Mouse (Mus musculus) left cerebral cortex, postnatal 10 days (tissue): ENCODE measurements around the gene Trpv1. TPM values are rescaled to one million over a fixed set of nuclear protein-coding genes. Genes with fewer than 3 reads are reported as not detected.
A peak's percentile ranks its signal among the peaks of the same experiment; 100 is the strongest.

ENCODE experiments used
- DNase-seq, 2 experiments: peaks; one replicate each; pipeline ENCODE4 v3.0.0; 2021 to 2022; ENCODE audit warnings: low spot score in 2 of 2, mixed read lengths in 1 of 2; ENCODE audit errors: extremely low spot score in 1 of 2
- intact Hi-C: fragments of 180-260 bp; cut with DNase I; formaldehyde crosslinking; loops from one replicate; pipeline ENCODE4 v1.15.1; 2025
- total RNA-seq, 2 experiments: library from RNA; stranded (reverse); gene quantifications; 2 replicates each; pipeline ENCODE4 v1.2.3; 2021

Gene Trpv1
- under 1 TPM; 0.32 to 0.43 TPM for total RNA-seq

GRCm38 (mm10) chr11:73233992-73234391, at the start of gene Trpv1:
Trpv1 (plus strand) TSS chr11:73234292.
- intact Hi-C loops = no loop called here

GRCm38 (mm10) chr11:73185872-73186615, 48.0 kb upstream of the Trpv1 start:
- DNase-seq = peak in 1 of 2 experiments; percentile 10
- intact Hi-C loops = no loop called here

More at GRCm38 (mm10) chr11:73233992-73234391, at the start of gene Trpv1:
- DNase-seq = no peak

GRCm38 (mm10) chr11:73187231-73187630, 46.9 kb upstream of the Trpv1 start:
- intact Hi-C loops = no loop called here
- no peak for DNase-seq

GRCm38 (mm10) chr11:73193047-73193446, 41.0 kb upstream of the Trpv1 start:
- DNase-seq = peak in 1 of 2 experiments; percentile 40
- intact Hi-C loops = no loop called here

GRCm38 (mm10) chr11:73194444-73194843, 39.6 kb upstream of the Trpv1 start:
- intact Hi-C loops = no loop called here
- no peak for DNase-seq

- intact Hi-C loops = no loop called here
- DNase-seq = no peak
Measured at GRCm38 (mm10) chr11:73198190-73198589, 35.9 kb upstream of the Trpv1 start.

GRCm38 (mm10) chr11:73198603-73199229, 35.4 kb upstream of the Trpv1 start, which contains the start of gene Ctns:
Ctns (minus strand) TSS chr11:73199042.
- intact Hi-C loops = no loop called here
- peak; percentile 87 to 88 for DNase-seq

GRCm38 (mm10) chr11:73199230-73199712, 34.8 kb upstream of the Trpv1 start, which contains the start of gene Shpk:
Shpk (plus strand) TSS chr11:73199460.
- intact Hi-C loops = no loop called here
- peak; percentile 96 for DNase-seq

- intact Hi-C loops = no loop called here
- DNase-seq = no peak
Measured at GRCm38 (mm10) chr11:73199879-73200278, 34.2 kb upstream of the Trpv1 start.

- intact Hi-C loops = no loop called here
- DNase-seq = no peak
Measured at GRCm38 (mm10) chr11:73201021-73201420, 33.1 kb upstream of the Trpv1 start.

GRCm38 (mm10) chr11:73201597-73201996, 32.5 kb upstream of the Trpv1 start:
- intact Hi-C loops = no loop called here

GRCm38 (mm10) chr11:73203895-73204294, 30.2 kb upstream of the Trpv1 start:
- DNase-seq = no peak
- intact Hi-C loops = no loop called here

More at GRCm38 (mm10) chr11:73201597-73201996, 32.5 kb upstream of the Trpv1 start:
- no peak for DNase-seq

GRCm38 (mm10) chr11:73205194-73205593, 28.9 kb upstream of the Trpv1 start:
- intact Hi-C loops = no loop called here
- no peak for DNase-seq

- intact Hi-C loops = no loop called here
- DNase-seq = no peak
Measured at GRCm38 (mm10) chr11:73207621-73208020, 26.5 kb upstream of the Trpv1 start.

- no peak for DNase-seq
- intact Hi-C loops = no loop called here
Measured at GRCm38 (mm10) chr11:73213956-73214355, 20.1 kb upstream of the Trpv1 start.

- intact Hi-C loops = no loop called here
- no peak for DNase-seq
Measured at GRCm38 (mm10) chr11:73219671-73220070, 14.4 kb upstream of the Trpv1 start.

- intact Hi-C loops = no loop called here
- no peak for DNase-seq
Measured at GRCm38 (mm10) chr11:73220651-73221050, 13.4 kb upstream of the Trpv1 start.

- DNase-seq = no peak
- intact Hi-C loops = no loop called here
Measured at GRCm38 (mm10) chr11:73222846-73223245, 11.2 kb upstream of the Trpv1 start.

GRCm38 (mm10) chr11:73223966-73224365, 10.1 kb upstream of the Trpv1 start:
- intact Hi-C loops = no loop called here
- DNase-seq = peak in 1 of 2 experiments; percentile 50

- DNase-seq = no peak
- intact Hi-C loops = no loop called here
Measured at GRCm38 (mm10) chr11:73225856-73226255, 8.2 kb upstream of the Trpv1 start.
